Mouse (Mus musculus) midbrain, embryonic 14.5 days (tissue): Measurements from ENCODE around the gene Ttc8. TPM values are rescaled to one million over a fixed set of nuclear protein-coding genes. Genes with fewer than 3 reads are reported as not detected.

Source experiments
- ATAC-seq: fragments of 200-750 bp; cut with Nextera tagmentation; 2 replicates; pipeline ENCODE4 v1.8.0; 2017; ENCODE audit warnings: moderate number of reproducible peaks, moderate library complexity; ENCODE audit not compliant: low FRiP score, low TSS enrichment
- DNase-seq: peaks from one replicate; pipeline ENCODE4 v3.0.0-alpha.2; 2015
- H3K27ac ChIP-seq: fragments of 300-500 bp; sonication (generic); replicated peaks from 2 replicates; pipeline ENCODE4 v1.5.1; 2014; ENCODE audit warnings: mild to moderate bottlenecking, low read depth, low read length, moderate library complexity
- H3K27me3 ChIP-seq: fragments of 300-500 bp; sonication (generic); 2 replicates; pipeline ENCODE4 v1.6.1; 2014; ENCODE audit warnings: low read length, control low read depth, mixed read lengths; ENCODE audit not compliant: control insufficient read depth, insufficient read depth
- H3K36me3 ChIP-seq: fragments of 300-500 bp; sonication (generic); 2 replicates; pipeline ENCODE4 v1.6.1; 2014; ENCODE audit warnings: low read length, control low read depth; ENCODE audit not compliant: control insufficient read depth, insufficient read depth
- H3K4me1 ChIP-seq: fragments of 300-500 bp; sonication (generic); 2 replicates; pipeline ENCODE4 v1.6.1; 2014; ENCODE audit warnings: mild to moderate bottlenecking, antibody characterized with exemption, low read length, control low read depth; ENCODE audit not compliant: control insufficient read depth, insufficient read depth
- H3K4me2 ChIP-seq: fragments of 300-500 bp; sonication (generic); 2 replicates; pipeline ENCODE4 v1.6.1; 2014; ENCODE audit warnings: mild to moderate bottlenecking, low read length, moderate library complexity
- H3K4me3 ChIP-seq: fragments of 300-500 bp; sonication (generic); replicated peaks from 2 replicates; pipeline ENCODE4 v1.5.1; 2014; ENCODE audit warnings: low read depth, low read length
- H3K9ac ChIP-seq: fragments of 300-500 bp; sonication (generic); replicated peaks from 2 replicates; pipeline ENCODE4 v1.6.1; 2014; ENCODE audit warnings: mild to moderate bottlenecking, low read length, moderate library complexity
- H3K9me3 ChIP-seq: fragments of 300-500 bp; sonication (generic); 2 replicates; pipeline ENCODE4 v1.6.1; 2016; ENCODE audit warnings: low read length, control low read depth, mixed read lengths; ENCODE audit not compliant: control insufficient read depth
- WGBS: fragments of 180-500 bp; shearing (Covaris S2); extraction: QIAGEN DNeasy Blood & Tissue Kit; methylation state at CpG from one replicate; pipeline ENCODE4 v1.1.7; 2014; 5-methylcytosine and 5-hydroxymethylcytosine counted together
- polyA plus RNA-seq: library from polyadenylated mRNA; unstranded; fragments of >200 nt; fragmentation: Nextera tagmentation; extraction: Ambion mirVana; gene quantifications from 2 replicates; pipeline ENCODE4 v1.2.1, GENCODE M21; 2014

Ttc8 gene
- polyA plus RNA-seq, 1 experiment from 2014 or later = 38.5 TPM

- DNase-seq = no peak
These were observed 36.6 kb downstream of the Ttc8 start for GRCm38 (mm10) chr12:98956951-98957350.

GRCm38 (mm10) chr12:98957455-98957854, 37.1 kb downstream of the Ttc8 start:
- H3K27ac ChIP-seq = no peak overlapping the region
- no peak overlapping the region for H3K4me3 ChIP-seq
- H3K4me1 ChIP-seq = no peaks in the 10 kb centered on the region
- H3K9me3 ChIP-seq = no peaks in the 10 kb centered on the region
- H3K27me3 ChIP-seq = no peaks in the 10 kb centered on the region
- 90% methylated on average over 11 of the region's 11 CpGs for WGBS
- H3K9ac ChIP-seq = no peak overlapping the region
- DNase-seq = no peak
- H3K4me2 ChIP-seq = no peak overlapping the region
- peaks cover 12% of the 10 kb centered on the region for H3K36me3 ChIP-seq
- ATAC-seq = no peak

More at GRCm38 (mm10) chr12:98956951-98957350, 36.6 kb downstream of the Ttc8 start:
- no peak overlapping the region for H3K27ac ChIP-seq
- no peak overlapping the region for H3K9ac ChIP-seq
- no peaks in the 10 kb centered on the region for H3K27me3 ChIP-seq
- no peak overlapping the region for H3K4me3 ChIP-seq
- peaks cover 7% of the 10 kb centered on the region for H3K36me3 ChIP-seq
- H3K4me1 ChIP-seq = no peaks in the 10 kb centered on the region
- H3K9me3 ChIP-seq = no peaks in the 10 kb centered on the region
- H3K4me2 ChIP-seq = no peak overlapping the region
- WGBS = 97% methylated on average over 2 of the region's 2 CpGs
- ATAC-seq = no peak

GRCm38 (mm10) chr12:98961008-98961407, 40.6 kb downstream of the Ttc8 start:
- Histone ChIP-seq H3K27me3 (no peaks in the 10 kb centered on the region), H3K27ac (no peak overlapping the region), H3K4me2 (no peak overlapping the region), H3K4me3 (no peak overlapping the region), H3K4me1 (peaks cover 4% of the 10 kb centered on the region; the same call in 1 of the 2 replicates), H3K9ac (no peak overlapping the region), H3K9me3 (no peaks in the 10 kb centered on the region), H3K36me3 (peaks cover 12% of the 10 kb centered on the region)
- no peak for ATAC-seq
- DNase-seq = no peak
- 83% methylated on average over 7 of the region's 7 CpGs for WGBS

- no peak for ATAC-seq
- Histone ChIP-seq H3K9ac (no peak overlapping the region), H3K9me3 (no peaks in the 10 kb centered on the region), H3K27me3 (no peaks in the 10 kb centered on the region), H3K4me3 (no peak overlapping the region), H3K27ac (no peak overlapping the region), H3K4me1 (peaks cover 4% of the 10 kb centered on the region; the same call in 1 of the 2 replicates), H3K4me2 (no peak overlapping the region), H3K36me3 (peaks cover 12% of the 10 kb centered on the region)
- 86% methylated on average over 4 of the region's 4 CpGs for WGBS
- no peak for DNase-seq
These were observed 41.0 kb downstream of the Ttc8 start for GRCm38 (mm10) chr12:98961415-98961814.

- DNase-seq (peak; percentile 35), ATAC-seq (no peak)
- peaks cover 4% of the 10 kb centered on the region; the same call in 1 of the 2 replicates for H3K4me1 ChIP-seq
- no peak overlapping the region for H3K27ac ChIP-seq
- peaks cover 12% of the 10 kb centered on the region for H3K36me3 ChIP-seq
- H3K9me3 ChIP-seq = no peaks in the 10 kb centered on the region
- 57% methylated on average over 4 of the region's 4 CpGs for WGBS
- no peak overlapping the region for H3K9ac ChIP-seq
- no peaks in the 10 kb centered on the region for H3K27me3 ChIP-seq
- H3K4me2 ChIP-seq = no peak overlapping the region
- no peak overlapping the region for H3K4me3 ChIP-seq
These were observed 45.2 kb downstream of the Ttc8 start for GRCm38 (mm10) chr12:98965441-98966135.

GRCm38 (mm10) chr12:98972291-98972690, 51.9 kb downstream of the Ttc8 start:
- Histone ChIP-seq H3K9ac (no peak overlapping the region), H3K27ac (no peak overlapping the region), H3K36me3 (peaks cover 32% of the 10 kb centered on the region), H3K4me2 (no peak overlapping the region), H3K4me1 (no peaks in the 10 kb centered on the region), H3K9me3 (no peaks in the 10 kb centered on the region), H3K27me3 (no peaks in the 10 kb centered on the region), H3K4me3 (no peak overlapping the region)
- DNase-seq (no peak), ATAC-seq (no peak)
- WGBS = 98% methylated on average over 3 of the region's 3 CpGs

- no peaks in the 10 kb centered on the region for H3K27me3 ChIP-seq
- H3K27ac ChIP-seq = 0 out of 2 replicates have a peak overlapping the region, but pooled peaks have one; percentile 32
- peaks cover 40% of the 10 kb centered on the region for H3K36me3 ChIP-seq
- no peak overlapping the region for H3K9ac ChIP-seq
- ATAC-seq = no peak
- no peak overlapping the region for H3K4me3 ChIP-seq
- no peak for DNase-seq
- no peaks in the 10 kb centered on the region for H3K4me1 ChIP-seq
- no peaks in the 10 kb centered on the region for H3K9me3 ChIP-seq
- H3K4me2 ChIP-seq = no peak overlapping the region
- 84% methylated on average over 10 of the region's 10 CpGs for WGBS
These were observed 53.1 kb downstream of the Ttc8 start for GRCm38 (mm10) chr12:98973461-98973860.

- H3K36me3 ChIP-seq = peaks cover 47% of the 10 kb centered on the region
- no peaks in the 10 kb centered on the region for H3K27me3 ChIP-seq
- no peak overlapping the region for H3K4me2 ChIP-seq
- no peaks in the 10 kb centered on the region for H3K4me1 ChIP-seq
- H3K9me3 ChIP-seq = no peaks in the 10 kb centered on the region
- H3K9ac ChIP-seq = no peak overlapping the region
- WGBS = 56% methylated on average over 12 of the region's 12 CpGs
- H3K4me3 ChIP-seq = no peak overlapping the region
- ATAC-seq = no peak; the same call in 1 of the 2 replicates
- peak overlapping the region; percentile 32; the same call in 1 of the 2 replicates for H3K27ac ChIP-seq
- DNase-seq = no peak
These were observed 53.9 kb downstream of the Ttc8 start for GRCm38 (mm10) chr12:98974157-98974804.

- no peaks in the 10 kb centered on the region for H3K27me3 ChIP-seq
- no peaks in the 10 kb centered on the region for H3K9me3 ChIP-seq
- no peak for DNase-seq
- H3K27ac ChIP-seq = no peak overlapping the region
- no peak overlapping the region for H3K4me2 ChIP-seq
- ATAC-seq = no peak
- peaks cover 60% of the 10 kb centered on the region for H3K36me3 ChIP-seq
- 95% methylated on average over 3 of the region's 3 CpGs for WGBS
- no peak overlapping the region for H3K9ac ChIP-seq
- H3K4me3 ChIP-seq = no peak overlapping the region
- no peaks in the 10 kb centered on the region for H3K4me1 ChIP-seq
These were observed 60.7 kb downstream of the Ttc8 start for GRCm38 (mm10) chr12:98981081-98981480.
